Mouse (Mus musculus): ENCODE measurements around the gene Vnn3. TPM values are rescaled to one million over a fixed set of nuclear protein-coding genes. Genes with fewer than 3 reads are reported as not detected.

Gene Vnn3
- not detected in 2 replicates for polyA plus RNA-seq (2021; fragmentation: Nextera tagmentation)
- long read RNA-seq, experiment 1, result 0 reads
- long read RNA-seq, experiment 2, result 0 reads

DNA sequence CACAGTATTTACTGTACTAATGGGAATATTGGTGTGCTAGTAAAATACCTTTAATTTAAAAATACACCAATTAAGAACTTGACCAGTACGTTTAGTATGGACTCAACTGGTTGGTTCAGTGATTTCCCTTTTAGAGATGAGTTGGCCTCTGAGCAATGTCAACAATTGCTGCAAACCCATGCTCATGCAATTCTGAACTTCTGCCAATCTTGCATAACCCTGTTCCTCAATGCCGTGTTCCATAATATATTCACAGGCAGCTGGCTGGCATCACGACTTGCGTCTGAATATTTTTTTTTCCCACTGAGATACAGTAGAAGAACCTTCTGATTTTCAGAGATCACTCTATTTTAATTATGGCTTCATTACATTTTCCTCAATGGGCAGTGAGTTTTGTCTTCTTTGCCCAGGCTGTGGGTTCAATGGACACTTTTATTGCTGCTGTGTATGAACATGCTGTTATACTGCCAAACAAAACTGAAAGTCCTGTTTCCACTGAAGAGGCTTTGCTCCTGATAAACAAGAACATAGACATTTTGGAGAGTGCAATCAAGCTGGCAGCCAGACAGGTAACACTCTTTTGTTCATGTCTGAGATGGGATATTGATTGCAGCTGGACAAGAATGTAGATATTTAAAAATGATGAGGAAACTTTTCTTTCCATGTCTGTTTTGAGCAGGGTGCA is at the start of gene Vnn3:
Gene Vnn3 (plus strand): TSS at position 235 of the 685 bp plus-strand sequence.

DNA sequence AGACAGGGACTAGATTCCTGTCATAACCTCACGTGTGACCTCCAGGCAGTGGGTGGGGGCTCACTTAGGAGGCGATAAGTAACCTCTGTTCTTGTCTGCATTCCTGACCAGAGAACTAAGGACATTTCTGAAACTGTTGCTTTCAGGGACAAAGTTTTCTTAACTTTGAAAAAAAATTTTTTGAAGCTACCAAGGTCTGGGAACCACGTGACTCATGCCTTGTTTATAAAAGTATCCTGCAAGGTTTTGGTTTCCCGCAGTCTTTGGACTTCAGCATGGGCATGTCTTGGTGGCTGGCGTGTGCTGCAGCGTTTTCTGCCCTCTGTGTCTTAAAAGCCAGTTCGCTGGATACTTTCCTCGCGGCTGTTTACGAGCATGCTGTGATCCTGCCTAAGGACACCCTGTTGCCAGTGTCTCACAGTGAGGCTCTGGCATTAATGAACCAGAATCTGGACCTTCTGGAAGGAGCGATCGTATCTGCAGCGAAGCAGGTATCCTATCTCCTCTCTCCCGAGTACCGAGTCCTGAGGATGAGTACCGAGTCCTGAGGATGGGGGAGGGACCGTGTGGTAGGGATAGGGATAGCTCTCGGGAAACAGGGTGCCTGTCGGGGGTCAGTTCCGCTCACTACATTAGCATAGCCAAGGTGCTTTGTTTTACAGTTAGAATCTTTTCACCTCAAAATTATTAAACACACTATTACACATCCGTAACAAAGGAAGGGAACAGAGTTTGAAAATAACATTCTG is 43.5 kb downstream of the Vnn3 start, which contains the start of gene Vnn1:
Gene Vnn1 (plus strand): TSS at position 88 of the 749 bp plus-strand sequence.

Other genes starting within 250 kb of the Vnn3 start
- gene Rps12, start 64.2 kb upstream of the Vnn3 start, polyA plus RNA-seq (2021; fragmentation: Nextera tagmentation), result 850 and 1,172 TPM in 2 replicates
- 11.2 and 14.0 TPM in 2 replicates for gene Slc18b1, start 54.5 kb upstream of the Vnn3 start, polyA plus RNA-seq (2021; fragmentation: Nextera tagmentation)
- 0.30 and 0.70 TPM in 2 replicates for gene Vnn1, start 43.2 kb downstream of the Vnn3 start, polyA plus RNA-seq (2021; fragmentation: Nextera tagmentation)
- gene Taar1, start 68.9 kb downstream of the Vnn3 start, polyA plus RNA-seq (2021; fragmentation: Nextera tagmentation), result not detected in 2 replicates
- gene Taar2, start 87.1 kb downstream of the Vnn3 start, polyA plus RNA-seq (2021; fragmentation: Nextera tagmentation), result not detected in 2 replicates
- not detected in 2 replicates for gene Taar3, start 98.1 kb downstream of the Vnn3 start, polyA plus RNA-seq (2021; fragmentation: Nextera tagmentation)
- gene Taar4, start 109.0 kb downstream of the Vnn3 start, polyA plus RNA-seq (2021; fragmentation: Nextera tagmentation), result not detected in 2 replicates
- not detected in 2 replicates for gene Taar5, start 119.2 kb downstream of the Vnn3 start, polyA plus RNA-seq (2021; fragmentation: Nextera tagmentation)
- gene Taar6, start 134.2 kb downstream of the Vnn3 start, polyA plus RNA-seq (2021; fragmentation: Nextera tagmentation), result not detected in 2 replicates
- gene Taar7a, start 142.0 kb downstream of the Vnn3 start, polyA plus RNA-seq (2021; fragmentation: Nextera tagmentation), result not detected in 2 replicates
- gene Taar7b, start 148.5 kb downstream of the Vnn3 start, polyA plus RNA-seq (2021; fragmentation: Nextera tagmentation), result not detected in 2 replicates
- gene Taar7d, start 175.8 kb downstream of the Vnn3 start, polyA plus RNA-seq (2021; fragmentation: Nextera tagmentation), result not detected in 2 replicates
- gene Taar7e, start 186.2 kb downstream of the Vnn3 start, polyA plus RNA-seq (2021; fragmentation: Nextera tagmentation), result not detected in 2 replicates
- not detected in 2 replicates for gene Taar7f, start 198.0 kb downstream of the Vnn3 start, polyA plus RNA-seq (2021; fragmentation: Nextera tagmentation)
- not detected in 2 replicates for gene Taar8a, start 225.0 kb downstream of the Vnn3 start, polyA plus RNA-seq (2021; fragmentation: Nextera tagmentation)
- not detected in 2 replicates for gene Taar8b, start 240.8 kb downstream of the Vnn3 start, polyA plus RNA-seq (2021; fragmentation: Nextera tagmentation)

Data from left cerebral cortex, adult 6 months (tissue).